Mouse (Mus musculus) megakaryocyte, embryonic 14.5 days (primary cell): ENCODE results near the gene Rab30.

Experiments used
- FLI1 ChIP-seq: IDR thresholded peaks from 2 replicates; pipeline ENCODE4 v1.6.1; 2012; ENCODE audit warnings: low read length, inconsistent platforms, mixed read lengths
- GATA1 ChIP-seq: IDR thresholded peaks from 3 replicates; pipeline ENCODE4 v1.6.1; 2012; ENCODE audit warnings: mixed read lengths, low read length, inconsistent platforms, borderline replicate concordance

DNA sequence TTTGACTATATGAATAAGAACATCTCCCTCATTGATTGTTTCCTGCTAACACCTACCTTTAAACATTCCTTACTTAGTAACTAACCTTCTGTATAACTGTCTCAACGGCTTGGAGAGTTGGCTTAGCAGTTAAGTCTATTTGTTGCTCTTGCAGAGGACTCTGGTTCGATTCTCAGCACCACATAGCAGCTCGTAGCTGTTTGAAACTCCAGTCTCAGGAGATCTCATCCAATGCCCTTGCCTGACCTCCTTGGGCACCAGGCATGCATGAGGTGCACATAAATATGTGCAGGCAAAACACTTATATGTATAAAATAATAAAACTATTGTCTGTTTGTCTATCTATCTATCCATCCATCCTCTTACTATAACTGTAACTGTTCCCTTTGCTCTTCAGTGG lies 31.6 kb downstream of the Rab30 start:
- TF ChIP-seq FLI1 (no peak), GATA1 (no peak)
